Mouse (Mus musculus) layer of hippocampus, adult 9-11 months (tissue): ENCODE measurements at regions not wholly inside any gene's neighbourhood (a gene's known extent, or its start where the extent isn't known, plus 50 kb on each side); places are given as distances from the start of the nearest gene placed in this dataset.
A peak's percentile ranks its signal among the peaks of the same experiment; 100 is the strongest.

Experiments used
- DNase-seq: peaks from one replicate; pipeline ENCODE4 v3.0.0; 2022

GRCm38 (mm10) chr2:47053689-47054088, 1760.2 kb upstream of the Acvr2a start:
- no peak for DNase-seq

GRCm38 (mm10) chr2:47074191-47074590, 1739.7 kb upstream of the Acvr2a start:
- no peak for DNase-seq

GRCm38 (mm10) chr2:47075225-47075624, 1738.7 kb upstream of the Acvr2a start:
- no peak for DNase-seq

- DNase-seq, result peak; percentile 2
Measured at GRCm38 (mm10) chr2:47088635-47089034, 1725.3 kb upstream of the Acvr2a start.

GRCm38 (mm10) chr2:47095993-47096392, 1717.9 kb upstream of the Acvr2a start:
- no peak for DNase-seq

- no peak for DNase-seq
Measured at GRCm38 (mm10) chr2:47139435-47139834, 1674.5 kb upstream of the Acvr2a start.

- DNase-seq, result no peak
Measured at GRCm38 (mm10) chr2:47184067-47184802, 1629.7 kb upstream of the Acvr2a start.
